Mouse (Mus musculus): Measurements from ENCODE around the gene Frmd5.
A peak's percentile ranks its signal among the peaks of the same experiment; 100 is the strongest.

Frmd5 gene

GRCm38 (mm10) chr2:121676951-121677648 is 129.8 kb downstream of the Frmd5 start:
- no peak for DNase-seq

- DNase-seq, result no peak
Measured at GRCm38 (mm10) chr2:121675895-121676294, 131.0 kb downstream of the Frmd5 start.

- DNase-seq, result no peak
Measured at GRCm38 (mm10) chr2:121675136-121675535, 131.8 kb downstream of the Frmd5 start.

- DNase-seq, result no peak
Measured at GRCm38 (mm10) chr2:121674211-121674610, 132.7 kb downstream of the Frmd5 start.

- DNase-seq, result no peak
Measured at GRCm38 (mm10) chr2:121669846-121670245, 137.0 kb downstream of the Frmd5 start.

- no peak for DNase-seq
Measured at GRCm38 (mm10) chr2:121668256-121668655, 138.6 kb downstream of the Frmd5 start.

GRCm38 (mm10) chr2:121661160-121661502 is 145.8 kb downstream of the Frmd5 start:
- DNase-seq, result no peak

DNA sequence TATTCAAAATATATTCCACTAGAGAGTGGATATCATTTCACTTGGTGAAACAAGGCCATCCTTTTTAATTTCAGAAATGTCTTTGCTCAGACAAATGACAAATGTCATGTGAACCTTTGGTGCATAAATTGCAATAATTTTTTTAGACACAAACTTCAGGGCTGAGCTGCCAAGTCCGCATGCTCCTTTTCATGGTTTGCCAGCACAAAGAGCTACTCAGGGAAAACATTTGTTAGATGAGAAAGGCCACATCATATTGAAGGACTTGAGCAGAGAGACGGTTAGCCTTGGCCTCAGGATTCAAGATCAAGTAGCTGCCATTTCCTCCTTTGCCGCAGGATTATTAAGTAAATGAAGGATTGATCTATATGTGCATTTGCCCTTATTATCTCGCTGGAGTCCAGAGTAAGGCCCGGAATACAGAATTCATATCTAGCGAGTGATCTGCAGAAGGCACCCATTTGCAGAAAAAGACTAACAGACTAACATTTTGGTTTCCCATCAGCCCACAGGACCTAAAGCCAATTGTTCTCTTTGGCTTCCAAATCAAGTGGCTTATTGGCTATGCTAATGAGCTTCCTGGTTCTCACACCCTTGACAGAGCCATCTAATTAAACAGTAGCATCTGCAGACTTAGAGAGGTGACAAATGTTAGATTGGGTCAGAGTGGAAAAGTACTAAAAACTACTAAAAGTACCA is 146.3 kb downstream of the Frmd5 start:
- DNase-seq, result no peak

GRCm38 (mm10) chr2:121659350-121659749 is 147.5 kb downstream of the Frmd5 start:
- DNase-seq, result no peak

- DNase-seq, result no peak
Measured at GRCm38 (mm10) chr2:121658123-121658767, 148.6 kb downstream of the Frmd5 start.

DNA sequence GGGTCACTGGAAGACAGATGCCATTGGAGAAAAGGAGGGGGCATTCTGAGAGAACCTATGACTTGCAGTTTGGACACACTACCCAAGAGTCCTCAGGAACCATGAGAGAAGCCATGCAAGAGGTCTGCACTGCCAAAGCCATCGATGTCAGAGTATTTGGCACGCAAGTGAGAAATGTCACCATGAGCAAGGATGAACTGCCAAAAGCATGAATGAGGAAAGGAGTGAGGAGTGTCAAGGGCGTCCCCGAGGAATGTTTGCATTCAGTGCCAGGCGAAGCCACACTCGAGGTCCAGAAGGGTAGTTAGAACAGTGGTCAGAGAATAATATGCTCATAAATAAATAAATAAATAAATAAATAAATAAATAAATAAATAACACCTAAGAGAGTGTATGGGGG is 150.9 kb downstream of the Frmd5 start:
- no peak for DNase-seq

- DNase-seq, result no peak
Measured at GRCm38 (mm10) chr2:121655106-121655505, 151.8 kb downstream of the Frmd5 start.

DNA sequence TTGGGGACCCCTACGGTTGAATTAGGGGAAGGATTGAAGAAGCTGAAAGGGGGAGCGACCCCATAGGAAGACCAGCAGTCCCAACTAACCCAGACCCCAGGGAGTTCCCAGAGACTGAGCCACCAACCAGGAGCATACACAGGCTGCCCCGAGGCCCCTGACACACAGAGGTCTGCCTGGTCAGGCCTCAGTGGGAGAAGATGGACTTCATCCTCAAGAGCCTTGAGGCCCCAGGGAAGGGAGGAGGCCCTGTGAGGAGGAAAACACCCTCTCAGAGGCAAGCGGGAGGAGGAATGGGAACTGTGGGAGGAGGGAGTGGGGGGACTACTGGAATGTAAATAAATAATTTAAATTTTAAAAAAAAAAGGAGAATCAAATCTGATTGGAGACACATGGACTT is 160.4 kb downstream of the Frmd5 start:
- no peak for DNase-seq

DNA sequence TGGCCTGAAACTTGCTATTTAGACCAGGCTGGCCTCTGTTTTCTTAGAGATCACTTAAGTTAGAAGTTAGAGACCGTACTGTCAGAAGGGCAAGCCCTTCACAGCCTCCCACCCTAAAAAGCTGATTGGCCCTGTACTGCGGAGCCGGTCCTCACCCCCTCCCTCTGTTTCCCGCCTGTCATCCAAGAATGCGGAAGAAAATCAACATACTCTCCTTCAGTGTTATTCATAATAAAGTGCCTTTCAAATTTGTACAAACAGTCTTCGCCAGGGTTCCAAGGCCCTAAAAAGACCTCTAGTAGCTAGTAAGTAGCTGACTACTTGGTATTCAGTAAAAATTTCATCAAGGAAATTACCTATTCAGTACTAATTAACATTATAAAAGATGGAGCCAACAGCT is 164.0 kb downstream of the Frmd5 start:
- DNase-seq, result no peak

- DNase-seq, result no peak
Measured at GRCm38 (mm10) chr2:121632091-121632490, 174.8 kb downstream of the Frmd5 start.

DNA sequence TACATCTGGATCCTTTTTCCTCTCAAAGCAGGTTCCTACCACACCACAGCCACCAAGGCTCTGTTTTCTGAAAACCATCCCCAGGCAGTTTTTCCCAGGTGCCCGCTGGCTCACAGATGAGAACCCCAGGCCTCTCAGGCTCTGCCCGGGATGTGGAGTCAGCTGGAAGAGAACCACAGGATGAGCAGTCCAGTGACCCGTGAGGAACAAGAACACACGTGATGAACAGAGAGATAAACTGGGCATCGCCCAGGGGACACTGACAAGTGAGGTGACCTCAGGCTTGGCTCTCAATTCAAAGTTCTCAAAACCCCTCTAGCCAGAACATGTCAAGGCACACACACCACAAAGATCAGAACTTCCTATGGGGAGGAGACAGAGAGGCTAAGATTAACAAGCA is 176.6 kb downstream of the Frmd5 start:
- DNase-seq, result no peak

DNA sequence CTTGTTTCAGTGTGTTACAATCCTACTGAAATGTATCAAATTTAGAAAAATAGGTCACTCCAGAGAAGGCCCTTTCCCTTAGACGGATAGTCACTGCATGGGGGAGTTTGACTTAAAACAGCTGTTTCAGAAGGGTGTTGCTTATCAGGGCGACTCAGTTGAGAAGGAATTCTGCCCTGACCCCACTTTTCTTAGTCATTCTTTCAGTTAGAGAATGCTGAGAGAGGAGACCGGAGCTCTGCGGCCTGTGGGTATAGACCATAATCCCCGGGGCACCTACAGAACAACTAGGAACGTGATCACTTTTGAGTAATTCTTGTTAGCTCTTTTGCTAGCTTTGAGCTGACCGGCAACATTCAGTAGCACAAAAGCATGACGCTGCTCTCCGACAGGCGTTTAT is 178.6 kb downstream of the Frmd5 start:
- peak; percentile 14 for DNase-seq

DNA sequence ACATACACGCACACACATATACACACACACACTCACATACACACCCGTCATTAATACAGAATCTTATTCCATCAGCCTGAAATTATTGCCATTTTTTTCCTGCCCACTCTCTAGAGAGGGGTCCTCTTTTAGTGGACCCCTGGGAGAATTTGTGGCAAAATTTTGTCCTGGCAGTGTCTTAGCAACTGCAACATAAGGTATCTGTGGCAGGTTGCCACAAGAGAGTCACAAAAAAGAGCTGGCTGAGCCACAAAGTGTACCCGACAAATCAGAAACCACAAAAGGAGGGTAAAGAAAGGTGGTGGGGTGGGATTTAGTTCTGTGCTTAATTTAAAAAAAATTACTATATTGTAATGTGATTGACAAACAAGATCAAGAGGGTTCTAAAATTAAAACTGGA is 181.0 kb downstream of the Frmd5 start:
- no peak for DNase-seq

GRCm38 (mm10) chr2:121621262-121622163 is 185.4 kb downstream of the Frmd5 start:
- no peak for DNase-seq

DNA sequence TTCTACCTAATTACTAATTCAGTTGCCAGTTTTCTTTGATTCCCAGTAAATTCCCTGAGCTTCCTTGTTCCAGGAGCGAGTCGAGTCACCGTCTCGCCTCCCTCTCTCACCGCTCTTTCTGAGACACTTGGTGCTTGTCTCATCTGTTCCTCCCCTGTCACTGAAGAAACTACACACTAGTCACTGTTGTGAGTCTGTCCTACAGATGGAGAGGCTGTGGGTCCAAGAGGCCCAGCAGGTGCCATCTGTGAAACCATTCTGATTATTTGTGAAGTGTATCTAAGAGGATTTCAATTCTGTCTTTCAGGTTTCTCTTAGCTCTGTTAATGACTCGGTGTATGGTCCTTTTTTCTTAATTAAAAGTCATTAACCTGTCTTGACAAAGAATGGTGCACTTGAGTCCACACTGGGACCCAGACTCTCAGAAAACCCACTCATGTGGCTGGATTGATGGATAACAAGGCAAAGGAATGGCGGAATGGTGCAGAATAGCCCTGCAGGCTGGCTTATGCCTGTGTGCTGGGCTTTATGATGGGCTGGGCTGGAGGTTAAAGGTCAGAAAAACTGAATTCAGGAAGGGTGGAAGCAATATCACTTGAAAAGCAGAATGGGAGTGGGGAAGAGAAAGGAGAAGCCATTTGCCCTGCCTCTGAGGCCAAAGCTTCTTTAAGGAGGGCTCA is 186.2 kb downstream of the Frmd5 start:
- no peak for DNase-seq

GRCm38 (mm10) chr2:121615199-121615559 is 191.7 kb downstream of the Frmd5 start:
- no peak for DNase-seq

DNA sequence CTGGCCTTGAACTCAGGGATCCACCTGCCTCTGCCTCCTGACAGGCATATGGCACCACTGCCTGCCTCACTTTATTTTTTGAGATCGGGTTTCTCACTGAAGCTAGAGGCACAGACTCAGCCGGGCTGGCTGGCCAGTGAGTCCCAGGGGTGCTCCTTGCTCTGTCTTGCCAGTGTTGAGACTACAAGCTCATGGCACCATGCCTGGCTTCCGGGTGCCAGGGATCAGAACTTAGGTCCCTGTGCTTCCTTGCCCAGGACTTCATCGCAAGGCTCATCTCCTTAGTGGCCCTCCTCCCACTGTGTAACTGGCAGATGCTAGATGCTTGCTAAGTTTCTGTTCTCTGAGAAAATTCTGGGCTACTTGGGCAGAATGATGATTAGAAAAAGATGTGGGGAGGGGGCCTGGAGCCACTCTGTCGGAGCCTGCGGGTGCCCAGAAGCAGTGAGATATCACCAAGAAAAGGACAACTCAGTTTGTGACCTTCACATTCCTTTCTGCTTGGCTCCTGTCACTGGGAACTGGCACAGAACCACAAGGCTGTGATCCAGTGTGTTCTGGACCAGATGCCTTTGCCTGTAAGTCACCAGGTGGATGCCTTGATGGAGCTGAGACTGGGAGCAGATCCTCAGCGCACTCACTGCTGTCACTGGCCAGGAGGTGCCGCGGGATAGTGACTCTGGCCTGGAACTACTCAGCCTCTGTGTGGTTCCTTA is 192.2 kb downstream of the Frmd5 start:
- DNase-seq, result no peak

Measured in kidney, postnatal 14 days (tissue).